Mouse (Mus musculus) spleen, postnatal 0 days (tissue): Measurements from ENCODE around the gene Armcx4. TPM values are rescaled to one million over a fixed set of nuclear protein-coding genes. Genes with fewer than 3 reads are reported as not detected.

Experiments used
- polyA plus RNA-seq: library from polyadenylated mRNA; unstranded; fragments of >200 nt; fragmentation: Nextera tagmentation; extraction: Ambion mirVana; gene quantifications from 2 replicates; pipeline ENCODE4 v1.2.1, GENCODE M21; 2015

Gene Armcx4
- 1.3 and 1.4 TPM in 2 replicates for polyA plus RNA-seq

DNA sequence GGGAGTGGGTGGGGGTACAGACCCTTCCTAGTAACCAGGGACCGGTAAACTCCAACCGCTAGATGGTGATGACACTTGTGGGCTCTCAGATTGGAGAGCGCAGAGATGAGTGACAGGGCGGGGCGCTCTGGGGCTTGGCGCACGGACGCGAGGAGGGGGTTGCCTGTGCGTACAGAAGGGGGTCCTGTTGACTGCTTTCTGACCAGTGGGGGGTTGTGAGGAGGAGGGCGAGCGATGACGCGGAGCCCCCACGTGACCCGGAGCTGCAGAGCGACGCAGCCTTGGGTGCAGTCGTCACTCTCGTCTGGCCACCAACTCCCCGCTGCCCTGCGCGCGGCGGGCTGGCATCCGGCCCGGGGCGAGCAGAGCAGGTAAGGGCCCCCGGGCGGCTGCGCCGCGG is at the start of gene Armcx4:
Gene Armcx4, plus strand, starts transcription at position 253 of the 400 bp plus-strand sequence.

DNA sequence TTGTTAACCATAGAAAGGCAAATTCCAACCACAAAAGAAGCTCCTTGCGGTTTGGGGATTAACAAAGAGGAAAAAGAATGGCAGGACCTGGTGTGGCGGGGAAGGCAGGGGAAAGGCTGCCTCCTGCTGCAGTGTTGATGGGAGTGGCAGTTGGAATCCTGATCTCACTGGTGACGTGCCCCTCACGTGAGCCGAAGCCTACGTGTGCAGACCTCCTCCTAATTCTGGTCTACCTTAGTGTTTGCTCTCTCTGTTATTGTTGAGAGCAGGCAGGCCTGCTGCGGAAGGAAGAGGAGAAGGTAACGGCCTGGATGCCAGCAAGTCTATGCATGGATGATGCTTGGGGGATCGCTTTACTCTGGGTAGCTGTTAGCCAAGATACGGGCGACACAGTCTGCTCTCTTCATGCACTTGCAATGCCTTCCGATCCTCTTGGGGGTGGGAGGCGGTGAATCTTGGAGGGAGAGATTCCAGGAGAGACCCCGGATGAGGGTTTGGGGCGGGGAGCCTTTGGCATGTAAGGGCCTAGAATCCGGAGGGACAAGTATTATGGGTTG is 31.5 kb downstream of the Armcx4 start, which contains the start of gene Armcx1:
Gene Armcx1, plus strand, starts transcription at position 212 of the 557 bp plus-strand sequence.

Other genes starting within 250 kb of the Armcx4 start
- 0.06 TPM in 1 of 2 replicates, not detected in the other for gene Taf7l, start 210.0 kb upstream of the Armcx4 start, polyA plus RNA-seq
- gene Timm8a1, start 144.7 kb upstream of the Armcx4 start, polyA plus RNA-seq, result 74.5 TPM in 2 replicates
- 28.6 and 30.1 TPM in 2 replicates for gene Btk, start 102.9 kb upstream of the Armcx4 start, polyA plus RNA-seq
- 492 and 510 TPM in 2 replicates for gene Rpl36a, start 100.9 kb upstream of the Armcx4 start, polyA plus RNA-seq
- gene Gla, start 85.4 kb upstream of the Armcx4 start, polyA plus RNA-seq, result 3.8 and 4.9 TPM in 2 replicates
- gene Hnrnph2, start 85.3 kb upstream of the Armcx4 start, polyA plus RNA-seq, result 102 and 103 TPM in 2 replicates
- gene Armcx1, start 31.4 kb downstream of the Armcx4 start, polyA plus RNA-seq, result 11.2 and 13.1 TPM in 2 replicates
- gene Armcx6, start 64.9 kb downstream of the Armcx4 start, polyA plus RNA-seq, result 6.8 and 8.3 TPM in 2 replicates
- 17.4 and 21.5 TPM in 2 replicates for gene Armcx3, start 70.1 kb downstream of the Armcx4 start, polyA plus RNA-seq
- 12.3 and 14.2 TPM in 2 replicates for gene Armcx2, start 122.7 kb downstream of the Armcx4 start, polyA plus RNA-seq